Mouse (Mus musculus): Measurements from ENCODE around the gene Tspan11.

Tspan11 gene

DNA sequence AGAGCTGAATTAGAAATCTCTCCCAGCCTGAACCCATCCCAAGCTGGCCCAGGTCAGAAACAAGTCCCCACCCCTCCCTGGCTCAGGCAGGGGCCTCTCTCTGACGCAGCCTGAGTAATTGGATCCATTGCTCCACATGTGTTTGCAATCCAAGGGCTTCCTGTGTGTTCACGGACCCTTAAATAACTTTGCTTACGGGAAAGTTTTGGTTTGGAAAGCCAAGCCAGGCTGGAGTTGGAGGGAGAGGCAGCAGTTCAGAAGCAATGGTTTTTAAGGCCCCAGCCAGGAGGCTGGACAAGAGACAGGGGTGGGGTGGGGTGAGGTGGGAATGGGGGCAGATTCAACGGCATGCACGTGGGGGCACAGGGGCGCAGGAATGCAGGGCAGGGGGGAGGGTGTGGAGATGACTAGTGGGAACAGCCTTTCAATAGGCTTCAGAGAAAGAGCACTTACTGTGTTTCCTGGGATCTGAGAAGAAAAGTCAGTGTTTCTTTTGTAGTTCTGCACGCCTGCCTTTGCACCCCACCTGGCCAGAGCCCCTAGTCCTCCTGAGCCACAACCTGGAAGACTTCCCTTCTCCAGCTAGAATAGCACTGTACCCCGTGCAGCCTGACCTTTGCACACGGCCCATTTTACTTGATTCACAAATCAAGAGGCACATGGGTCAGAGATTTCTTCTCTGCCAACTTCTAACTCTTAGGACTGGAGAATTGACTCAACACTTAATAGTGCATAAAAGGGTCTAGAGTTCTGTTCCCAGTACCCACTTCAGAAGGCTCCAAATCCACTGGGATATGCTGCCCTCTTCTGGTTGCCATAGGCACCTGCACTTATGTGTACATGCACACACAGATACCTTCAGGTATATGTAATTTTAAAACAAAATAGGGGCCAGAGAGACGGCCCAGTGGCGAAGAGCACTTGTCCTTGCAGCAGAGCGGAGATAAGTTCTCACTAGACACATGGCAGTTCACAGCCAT is 16.8 kb upstream of the Tspan11 start:
- no peak for TF ChIP-seq GATA4 (IDR thresholded peaks at IDR 0.05; ENCODE audit: insufficient replicate concordance, low read length)

DNA sequence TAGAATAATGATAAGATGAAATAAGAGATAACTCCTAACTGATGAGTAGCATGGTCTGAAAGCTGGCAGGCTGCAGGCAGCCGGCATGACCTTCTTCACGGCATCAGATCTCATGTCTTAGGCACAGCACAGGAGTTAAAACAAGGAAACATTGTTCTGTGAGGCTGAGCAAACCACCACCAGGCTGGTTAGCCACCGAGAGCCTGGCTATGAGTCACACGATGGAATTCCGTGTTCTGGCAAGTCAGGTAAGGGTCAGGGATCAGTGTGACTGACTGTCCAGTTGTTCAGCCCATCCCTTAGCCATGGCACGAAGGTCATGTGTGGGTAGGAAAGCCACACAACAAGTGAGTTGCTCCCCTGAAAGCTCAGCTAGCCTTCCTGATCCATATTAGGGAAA is 16.0 kb upstream of the Tspan11 start:
- TF ChIP-seq GATA4 (IDR thresholded peaks at IDR 0.05; ENCODE audit: insufficient replicate concordance, low read length) = no peak

DNA sequence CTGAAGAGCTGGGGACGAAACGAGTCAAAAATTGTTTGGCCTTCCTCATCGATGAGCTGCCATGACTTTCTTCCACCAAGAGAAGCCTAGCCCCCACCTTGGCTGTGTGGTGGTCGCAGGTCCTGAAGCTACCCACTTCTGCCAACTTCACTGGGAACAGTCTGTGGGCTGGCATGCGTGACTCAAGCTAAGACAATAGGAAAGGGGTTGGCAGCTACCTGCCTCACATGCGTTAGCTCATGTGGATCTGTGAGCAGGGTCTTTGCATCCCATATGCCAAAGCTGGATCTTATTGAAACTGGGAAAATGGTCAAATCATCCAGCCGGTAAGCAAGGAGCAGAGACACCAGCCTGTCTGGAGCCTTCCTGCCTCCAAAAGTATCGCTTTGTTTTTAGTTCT is 14.8 kb upstream of the Tspan11 start:
- no peak for TF ChIP-seq GATA4 (IDR thresholded peaks at IDR 0.05; ENCODE audit: insufficient replicate concordance, low read length)

DNA sequence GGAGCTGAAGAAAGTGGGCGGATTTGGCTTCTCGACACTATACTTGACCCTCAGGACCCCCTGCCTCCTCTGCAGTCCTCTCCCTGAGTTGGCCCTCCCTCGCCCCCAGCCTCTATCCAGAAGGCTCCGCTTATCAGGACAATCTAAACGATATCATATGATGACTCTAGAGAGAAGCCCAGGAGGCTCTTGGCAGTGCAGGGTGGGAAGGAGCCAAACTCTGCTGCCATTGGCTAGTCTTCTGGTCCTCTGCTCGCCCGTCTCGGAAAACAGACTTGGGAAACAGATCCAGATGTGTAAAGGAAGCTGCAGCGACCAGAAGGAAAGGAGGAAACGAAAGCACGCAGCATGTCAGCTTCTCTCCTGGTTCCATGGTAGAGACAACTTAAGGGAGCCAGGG is 11.5 kb upstream of the Tspan11 start:
- TF ChIP-seq GATA4 (IDR thresholded peaks at IDR 0.05; ENCODE audit: insufficient replicate concordance, low read length) = no peak

DNA sequence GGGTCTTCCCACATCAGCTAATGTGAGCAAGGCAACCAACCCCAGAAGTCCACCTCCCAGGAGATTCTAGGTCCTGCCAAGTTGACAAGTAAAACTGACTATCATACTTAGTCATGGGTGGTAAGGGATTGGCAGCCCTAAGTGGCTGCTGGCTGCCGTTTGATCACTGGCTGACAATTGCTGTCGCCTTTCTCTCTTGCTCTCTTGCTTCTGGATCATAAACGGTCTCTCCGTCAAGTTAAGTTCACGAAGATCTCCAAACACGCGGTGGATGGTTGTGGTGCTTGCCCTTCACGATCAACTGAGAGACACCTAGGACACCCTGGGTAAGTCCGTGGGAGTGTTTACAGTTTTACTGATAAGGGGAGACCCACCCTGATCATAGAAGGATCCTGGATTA is 11.0 kb upstream of the Tspan11 start:
- no peak for TF ChIP-seq GATA4 (IDR thresholded peaks at IDR 0.05; ENCODE audit: insufficient replicate concordance, low read length)

DNA sequence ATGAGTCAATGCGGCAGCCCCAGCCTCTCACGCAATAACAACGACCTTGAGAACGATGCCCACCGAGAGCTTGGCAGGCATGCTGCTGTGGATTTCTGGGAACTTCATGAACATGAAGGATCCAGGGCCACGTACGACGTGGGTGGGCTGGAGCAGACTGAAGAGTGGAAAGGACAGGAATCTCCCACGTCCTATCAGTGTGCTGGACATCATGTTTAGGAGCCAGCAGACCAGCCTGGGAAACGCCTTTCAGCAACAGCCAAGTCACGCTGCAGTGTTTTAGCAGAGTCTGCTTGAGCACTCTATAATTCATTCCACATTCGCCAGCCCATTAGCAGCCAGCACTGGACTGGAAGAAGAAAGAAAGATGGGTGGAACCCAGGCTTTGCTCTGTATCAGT is 10.4 kb upstream of the Tspan11 start:
- TF ChIP-seq GATA4 (IDR thresholded peaks at IDR 0.05; ENCODE audit: insufficient replicate concordance, low read length) = no peak

DNA sequence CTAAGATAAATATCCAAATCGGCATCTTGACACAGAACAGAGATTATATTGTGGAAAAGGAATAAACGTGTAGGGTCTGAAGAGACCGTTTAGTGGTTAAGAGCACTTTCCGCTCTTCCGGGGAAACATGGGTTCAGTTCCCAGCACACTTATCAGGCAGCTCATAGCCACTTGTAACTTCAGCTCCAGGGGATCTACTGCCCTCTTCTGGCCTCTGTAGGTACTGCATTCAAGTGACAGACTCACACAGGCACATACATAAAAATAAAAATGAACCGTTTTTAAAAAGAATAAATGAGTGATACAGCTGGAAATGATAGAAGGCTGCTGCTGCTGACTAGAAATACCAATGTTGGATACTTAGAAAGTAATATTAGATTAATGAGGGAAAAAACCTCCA is 7.9 kb upstream of the Tspan11 start:
- no peak for TF ChIP-seq GATA4 (IDR thresholded peaks at IDR 0.05; ENCODE audit: insufficient replicate concordance, low read length)

DNA sequence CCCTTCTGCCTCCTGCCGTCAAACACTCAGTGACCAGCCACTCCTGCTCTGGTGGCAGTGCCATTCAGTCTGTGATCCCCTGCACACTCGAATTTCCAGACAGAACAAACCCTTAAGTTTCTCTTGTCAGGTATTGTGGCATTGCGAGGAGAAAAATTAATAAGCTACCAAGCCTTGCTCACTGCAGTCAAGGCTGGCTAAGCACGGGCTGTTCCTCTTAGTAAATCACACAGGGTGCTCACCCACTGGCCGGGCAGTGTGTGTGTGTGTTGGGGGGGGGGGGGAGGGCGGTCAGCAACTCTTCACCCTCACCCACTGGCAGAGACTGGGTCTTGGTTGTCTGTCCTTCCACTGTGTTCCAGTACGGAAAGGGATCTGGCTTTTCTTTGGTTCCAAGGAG is 473 bp upstream of the Tspan11 start:
- no peak for TF ChIP-seq GATA4 (IDR thresholded peaks at IDR 0.05; ENCODE audit: insufficient replicate concordance, low read length)

DNA sequence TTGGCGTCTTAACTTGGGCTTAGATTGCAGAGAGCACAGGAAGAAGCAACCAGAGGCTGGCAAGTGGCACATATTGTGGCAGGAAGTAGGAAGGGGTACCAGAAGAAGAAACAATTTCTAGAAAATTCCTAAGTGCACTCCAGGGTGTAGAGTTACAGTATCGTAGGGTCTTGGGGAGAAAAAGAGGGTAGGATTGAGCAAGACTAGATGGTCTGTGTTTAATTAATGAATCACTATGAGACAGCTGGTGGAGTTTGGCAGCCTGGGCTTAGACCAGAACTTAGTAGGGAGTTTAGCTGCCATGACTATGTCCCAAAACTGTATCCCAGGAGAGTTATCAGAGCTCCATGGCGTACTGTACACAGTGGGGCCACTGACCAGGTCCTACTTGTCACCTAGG is 1.2 kb downstream of the Tspan11 start:
- no peak for TF ChIP-seq GATA4 (IDR thresholded peaks at IDR 0.05; ENCODE audit: insufficient replicate concordance, low read length)

DNA sequence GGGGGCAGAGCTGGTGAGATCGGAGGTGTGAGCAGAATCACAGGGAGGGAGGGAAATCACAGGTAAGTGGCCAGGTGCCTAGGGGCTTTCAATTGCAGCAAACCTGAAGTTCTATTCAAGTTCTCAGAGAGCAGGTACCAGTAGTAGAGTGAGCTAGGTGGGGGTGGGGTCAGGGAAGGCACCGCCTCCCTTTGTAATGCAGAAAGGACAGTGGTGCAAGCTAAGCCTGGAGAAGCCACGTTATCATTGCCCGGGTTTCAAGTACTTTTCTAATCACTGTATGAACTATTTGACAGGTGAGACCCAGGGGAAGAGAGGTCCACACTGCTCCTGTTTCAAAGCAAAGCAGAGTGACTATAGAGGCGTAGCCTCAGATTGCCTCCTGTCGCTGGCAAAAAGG is 6.2 kb downstream of the Tspan11 start:
- no peak for TF ChIP-seq GATA4 (IDR thresholded peaks at IDR 0.05; ENCODE audit: insufficient replicate concordance, low read length)

DNA sequence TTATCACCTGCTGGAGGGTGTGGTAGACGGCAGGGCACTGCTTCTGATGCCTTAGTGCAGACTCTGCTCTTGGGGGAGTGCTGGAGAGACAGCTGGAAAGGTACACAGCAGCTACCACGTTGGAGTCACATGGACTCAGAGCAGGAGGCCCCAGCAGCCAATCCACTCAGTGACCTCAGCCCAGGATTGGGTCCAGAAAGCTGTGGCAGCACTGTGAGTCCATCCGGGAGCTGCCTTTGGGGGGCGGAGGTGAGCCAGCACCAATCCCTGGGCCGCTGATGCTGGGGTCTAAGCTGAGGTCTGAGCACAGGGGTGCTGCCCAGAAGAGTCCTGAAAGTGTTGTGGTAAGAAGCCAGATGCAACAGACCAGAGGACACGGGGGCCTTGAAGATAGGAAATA is 7.6 kb downstream of the Tspan11 start:
- no peak for TF ChIP-seq GATA4 (IDR thresholded peaks at IDR 0.05; ENCODE audit: insufficient replicate concordance, low read length)

DNA sequence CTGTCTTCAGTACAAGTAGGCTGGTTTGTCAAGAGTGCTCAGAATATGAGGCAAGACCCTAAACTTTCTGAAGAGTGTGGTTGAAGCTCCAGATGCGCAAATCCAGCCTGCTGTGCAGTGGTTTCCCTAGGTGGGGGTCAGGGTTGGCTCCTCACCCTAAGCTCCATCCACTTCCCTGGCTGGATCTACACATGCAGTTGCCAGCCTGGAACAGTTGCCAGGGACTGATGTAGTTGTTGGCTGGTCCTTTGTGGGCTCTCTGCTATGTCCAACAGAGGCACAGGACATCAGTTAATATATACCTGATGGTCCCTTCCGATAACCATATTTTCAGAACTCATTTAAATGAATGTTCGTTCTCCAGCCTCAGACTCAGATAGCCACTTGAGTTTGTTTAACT is 9.0 kb downstream of the Tspan11 start:
- TF ChIP-seq GATA4 (IDR thresholded peaks at IDR 0.05; ENCODE audit: insufficient replicate concordance, low read length) = no peak

DNA sequence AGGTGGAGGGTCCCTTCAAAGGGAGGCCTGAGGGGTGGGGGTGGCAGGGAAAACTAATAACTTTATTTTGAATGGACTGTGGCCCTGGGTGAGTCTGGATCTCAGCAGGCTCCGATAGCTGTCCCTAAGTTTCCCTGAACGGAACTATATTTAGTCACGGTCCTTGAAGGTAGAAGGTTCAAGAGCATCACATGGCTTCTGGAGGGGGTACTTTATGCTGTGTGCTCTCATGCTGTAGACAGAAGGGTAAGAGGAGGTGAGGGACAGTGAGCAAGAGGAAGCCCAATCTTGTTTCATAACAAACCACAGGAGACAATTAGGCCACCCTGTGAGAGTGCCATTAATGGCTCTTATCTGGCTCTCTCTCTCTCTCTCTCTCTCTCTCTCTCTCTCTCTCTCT is 10.0 kb downstream of the Tspan11 start:
- no peak for TF ChIP-seq GATA4 (IDR thresholded peaks at IDR 0.05; ENCODE audit: insufficient replicate concordance, low read length)

DNA sequence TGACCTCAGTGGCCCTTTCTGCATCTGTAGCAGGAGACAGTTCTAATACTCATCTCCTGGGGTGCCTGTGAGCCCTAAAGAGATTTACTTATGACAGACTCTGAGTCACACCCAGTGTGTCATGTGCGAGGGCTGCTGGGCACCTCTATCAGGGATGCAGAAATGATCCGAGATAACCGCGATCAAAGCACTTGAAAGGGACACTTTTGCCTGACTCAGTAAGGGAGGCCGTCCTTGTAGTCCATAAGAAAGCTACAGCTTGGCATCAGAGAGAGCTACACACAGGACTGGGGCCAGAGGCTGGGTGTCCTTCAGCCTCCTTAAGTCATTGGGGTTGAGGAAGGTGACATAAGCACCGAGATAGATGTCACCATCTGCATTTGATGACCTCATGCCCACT is 12.7 kb downstream of the Tspan11 start:
- no peak for TF ChIP-seq GATA4 (IDR thresholded peaks at IDR 0.05; ENCODE audit: insufficient replicate concordance, low read length)

DNA sequence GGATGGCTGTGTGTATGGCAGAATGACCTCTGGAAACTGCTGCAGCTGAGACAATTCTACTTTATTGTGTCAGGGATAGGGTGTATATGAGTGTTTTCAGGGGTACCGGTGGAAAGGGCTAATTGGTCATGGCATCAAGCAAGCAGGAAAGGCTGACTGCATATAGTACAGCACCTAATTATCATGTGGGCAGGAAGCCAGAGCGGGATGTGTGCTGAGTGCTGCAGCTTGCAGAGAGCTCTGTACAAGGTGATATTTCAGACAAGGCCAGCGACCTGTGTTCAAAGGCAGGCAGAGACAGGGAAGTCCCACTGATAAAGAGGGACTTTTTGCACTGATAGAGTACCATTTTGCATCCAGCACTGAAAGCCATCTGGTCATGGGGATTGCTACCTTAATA is 13.9 kb downstream of the Tspan11 start:
- no peak for TF ChIP-seq GATA4 (IDR thresholded peaks at IDR 0.05; ENCODE audit: insufficient replicate concordance, low read length)

DNA sequence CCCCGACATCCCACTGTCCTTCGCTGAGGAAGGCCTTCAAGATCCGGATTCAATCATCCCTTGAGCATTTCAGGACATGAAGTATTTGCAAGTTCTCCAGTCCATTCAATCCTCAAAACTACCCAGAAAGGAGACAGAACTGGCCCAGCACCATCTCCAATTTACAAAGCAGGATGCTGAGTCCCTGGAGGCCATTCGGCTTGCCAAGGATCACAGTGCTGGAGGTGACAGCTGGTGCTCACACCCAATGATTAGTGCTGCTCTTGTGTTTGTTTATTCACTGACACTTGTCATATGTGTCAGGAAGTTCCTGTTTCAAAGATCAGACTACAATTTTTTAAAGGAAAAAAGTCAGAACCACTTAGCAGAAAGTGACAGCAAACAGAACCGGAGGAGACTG is 14.3 kb downstream of the Tspan11 start:
- no peak for TF ChIP-seq GATA4 (IDR thresholded peaks at IDR 0.05; ENCODE audit: insufficient replicate concordance, low read length)

DNA sequence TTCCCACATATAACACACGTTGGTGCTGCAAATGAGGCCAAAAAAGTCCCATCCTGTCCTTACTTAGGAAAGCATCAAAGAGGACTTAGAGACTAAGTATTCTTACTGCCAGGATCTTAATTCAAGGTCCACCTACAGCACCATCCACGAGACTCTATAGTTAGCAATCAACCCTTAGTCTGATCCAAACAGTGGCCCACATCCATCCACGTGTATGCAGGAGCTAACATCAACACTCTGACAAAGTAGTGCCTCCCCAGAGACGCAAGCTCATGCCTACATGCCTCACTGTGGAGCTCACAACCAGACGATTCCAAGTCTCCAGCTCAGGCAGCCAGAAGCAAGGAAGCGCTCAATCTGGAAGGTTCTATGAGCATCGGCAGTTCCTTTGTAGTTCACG is 15.2 kb downstream of the Tspan11 start:
- no peak for TF ChIP-seq GATA4 (IDR thresholded peaks at IDR 0.05; ENCODE audit: insufficient replicate concordance, low read length)
